Mouse (Mus musculus): ENCODE results near the gene Gm20509. TPM values are rescaled to one million over a fixed set of nuclear protein-coding genes. Genes with fewer than 3 reads are reported as not detected.

Gene Gm20509
- polyA plus RNA-seq (2021; fragmentation: Nextera tagmentation): not detected in 2 replicates
- long read RNA-seq, experiment 1: 0 reads
- long read RNA-seq, experiment 2: 0 reads

GRCm38 (mm10) chr9:73102181-73102580 is at the start of gene Gm20509:
Gm20509 (plus strand) TSS chr9:73102470.

GRCm38 (mm10) chr9:73101536-73101935 is 734 bp upstream of the Gm20509 start, which contains the start of gene Khdc3:
Khdc3 (plus strand) TSS chr9:73101836.

GRCm38 (mm10) chr9:73112919-73113906 is 10.9 kb downstream of the Gm20509 start, which contains the start of gene Rsl24d1:
Rsl24d1 (plus strand) TSS chr9:73113426.

Other genes starting within 250 kb of the Gm20509 start
- gene Pygo1, start 176.8 kb upstream of the Gm20509 start, polyA plus RNA-seq (2021; fragmentation: Nextera tagmentation): 4.8 and 5.1 TPM in 2 replicates
- gene Dyx1c1, start 143.7 kb upstream of the Gm20509 start, polyA plus RNA-seq (2021; fragmentation: Nextera tagmentation): 1.7 and 1.8 TPM in 2 replicates
- gene Gm44503, start 143.6 kb upstream of the Gm20509 start, polyA plus RNA-seq (2021; fragmentation: Nextera tagmentation): not detected in 2 replicates
- gene Ccpg1os, start 117.1 kb upstream of the Gm20509 start, polyA plus RNA-seq (2021; fragmentation: Nextera tagmentation): 24.1 and 31.9 TPM in 2 replicates
- gene Ccpg1, start 117.0 kb upstream of the Gm20509 start, polyA plus RNA-seq (2021; fragmentation: Nextera tagmentation): 50.2 and 53.1 TPM in 2 replicates
- 9.5 and 9.8 TPM in 2 replicates for gene Pigb, start 62.1 kb upstream of the Gm20509 start, polyA plus RNA-seq (2021; fragmentation: Nextera tagmentation)
- gene Rab27a, start 57.6 kb upstream of the Gm20509 start, polyA plus RNA-seq (2021; fragmentation: Nextera tagmentation): 1.4 and 1.6 TPM in 2 replicates
- gene Khdc3, start 634 bp upstream of the Gm20509 start, polyA plus RNA-seq (2021; fragmentation: Nextera tagmentation): not detected in 2 replicates
- 67.3 and 75.6 TPM in 2 replicates for gene Rsl24d1, start 11.0 kb downstream of the Gm20509 start, polyA plus RNA-seq (2021; fragmentation: Nextera tagmentation)